Mouse (Mus musculus) T-cell, adult 2 months (primary cell): ENCODE results near the gene Cant1.
A peak's percentile ranks its signal among the peaks of the same experiment; 100 is the strongest.

ENCODE experiments used
- DNase-seq: peaks from one replicate; pipeline ENCODE4 v3.0.0; 2022; ENCODE audit warnings: low spot score

Cant1 gene

GRCm38 (mm10) chr11:118418834-118419504 lies at the start of gene Cant1:
Gene Cant1 (minus strand): TSS chr11:118419086.
- DNase-seq = peak; percentile 98

GRCm38 (mm10) chr11:118467441-118468035 lies 48.7 kb upstream of the Cant1 start:
- no peak for DNase-seq

GRCm38 (mm10) chr11:118460280-118460679 lies 41.4 kb upstream of the Cant1 start:
- peak; percentile 44 for DNase-seq

- no peak for DNase-seq
Measured at GRCm38 (mm10) chr11:118459536-118459935, 40.6 kb upstream of the Cant1 start.

GRCm38 (mm10) chr11:118459051-118459450 lies 40.2 kb upstream of the Cant1 start:
- DNase-seq = no peak

- DNase-seq = no peak
Measured at GRCm38 (mm10) chr11:118456937-118457336, 38.1 kb upstream of the Cant1 start.

GRCm38 (mm10) chr11:118455788-118456187 lies 36.9 kb upstream of the Cant1 start:
- DNase-seq = no peak

GRCm38 (mm10) chr11:118453886-118454671 lies 35.2 kb upstream of the Cant1 start:
- DNase-seq = no peak

- DNase-seq = no peak
Measured at GRCm38 (mm10) chr11:118452955-118453354, 34.1 kb upstream of the Cant1 start.

- DNase-seq = no peak
Measured at GRCm38 (mm10) chr11:118451211-118451610, 32.3 kb upstream of the Cant1 start.

- no peak for DNase-seq
Measured at GRCm38 (mm10) chr11:118448385-118448784, 29.5 kb upstream of the Cant1 start.

- DNase-seq = no peak
Measured at GRCm38 (mm10) chr11:118447346-118447745, 28.5 kb upstream of the Cant1 start.

- DNase-seq = peak; percentile 55
Measured at GRCm38 (mm10) chr11:118445843-118446242, 27.0 kb upstream of the Cant1 start.

- DNase-seq = peak; percentile 55
Measured at GRCm38 (mm10) chr11:118443201-118443970, 24.5 kb upstream of the Cant1 start.

- no peak for DNase-seq
Measured at GRCm38 (mm10) chr11:118442691-118443090, 23.8 kb upstream of the Cant1 start.

GRCm38 (mm10) chr11:118438665-118439414 lies 20.0 kb upstream of the Cant1 start:
- DNase-seq = no peak

GRCm38 (mm10) chr11:118436471-118436935 lies 17.6 kb upstream of the Cant1 start:
- no peak for DNase-seq

- DNase-seq = no peak
Measured at GRCm38 (mm10) chr11:118434093-118434492, 15.2 kb upstream of the Cant1 start.

- no peak for DNase-seq
Measured at GRCm38 (mm10) chr11:118433398-118433868, 14.5 kb upstream of the Cant1 start.

- no peak for DNase-seq
Measured at GRCm38 (mm10) chr11:118431100-118431948, 12.4 kb upstream of the Cant1 start.
